Mouse (Mus musculus) gastrocnemius, adult 18-20 months (tissue): ENCODE data around the gene Sigmar1. TPM values are rescaled to one million over a fixed set of nuclear protein-coding genes. Genes with fewer than 3 reads are reported as not detected.
A peak's percentile ranks its signal among the peaks of the same experiment; 100 is the strongest.

Source experiments
- DNase-seq: peaks from one replicate; pipeline ENCODE4 v3.0.0; 2021; ENCODE audit warnings: low spot score
- total RNA-seq, 2 experiments: library from RNA; stranded (reverse); gene quantifications; 2 replicates each; pipeline ENCODE4 v1.2.3; 2021

Gene Sigmar1
- total RNA-seq, 2 experiments from 2014 or later = 8.4 to 9.4 TPM

GRCm38 (mm10) chr4:41757321-41757720 is 1.4 kb upstream of the Sigmar1 start:
- no peak for DNase-seq

- DNase-seq = no peak
Observed at GRCm38 (mm10) chr4:41756440-41756839, 483 bp upstream of the Sigmar1 start.

- peak; percentile 75 for DNase-seq
Observed at GRCm38 (mm10) chr4:41754797-41755337, 1.1 kb downstream of the Sigmar1 start, which contains the start of gene Galt. Galt (plus strand) TSS chr4:41755228.

GRCm38 (mm10) chr4:41745021-41745420 is 10.9 kb downstream of the Sigmar1 start:
- DNase-seq = no peak

GRCm38 (mm10) chr4:41744131-41744530 is 11.8 kb downstream of the Sigmar1 start:
- no peak for DNase-seq

- peak; percentile 94 for DNase-seq
Observed at GRCm38 (mm10) chr4:41741158-41741560, 14.8 kb downstream of the Sigmar1 start.

- peak; percentile 50 for DNase-seq
Observed at GRCm38 (mm10) chr4:41740380-41741157, 15.4 kb downstream of the Sigmar1 start.

GRCm38 (mm10) chr4:41739260-41739659 is 16.7 kb downstream of the Sigmar1 start:
- no peak for DNase-seq

- DNase-seq = no peak
Observed at GRCm38 (mm10) chr4:41738256-41738603, 17.7 kb downstream of the Sigmar1 start.

GRCm38 (mm10) chr4:41737602-41738255 is 18.2 kb downstream of the Sigmar1 start:
- peak; percentile 75 for DNase-seq

- DNase-seq = no peak
Observed at GRCm38 (mm10) chr4:41731052-41731765, 24.7 kb downstream of the Sigmar1 start, which contains the start of gene Arid3c. Arid3c (minus strand) TSS chr4:41731142.

- DNase-seq = no peak
Observed at GRCm38 (mm10) chr4:41726826-41727621, 28.9 kb downstream of the Sigmar1 start.

GRCm38 (mm10) chr4:41722918-41723351 is 33.0 kb downstream of the Sigmar1 start, which contains the start of gene Dctn3:
Dctn3 (minus strand) TSS chr4:41723170.
- DNase-seq = peak; percentile 91

GRCm38 (mm10) chr4:41716834-41717233 is 39.1 kb downstream of the Sigmar1 start:
- DNase-seq = no peak

- no peak for DNase-seq
Observed at GRCm38 (mm10) chr4:41715596-41715995, 40.4 kb downstream of the Sigmar1 start.

- no peak for DNase-seq
Observed at GRCm38 (mm10) chr4:41715082-41715481, 40.9 kb downstream of the Sigmar1 start.

- DNase-seq = peak; percentile 73
Observed at GRCm38 (mm10) chr4:41714276-41714675, 41.7 kb downstream of the Sigmar1 start.

GRCm38 (mm10) chr4:41713197-41714067 is 42.5 kb downstream of the Sigmar1 start, which contains the start of gene Rpp25l:
Rpp25l (minus strand) TSS chr4:41713534.
- peak; percentile 78 for DNase-seq

GRCm38 (mm10) chr4:41712421-41713196 is 43.3 kb downstream of the Sigmar1 start:
- DNase-seq = peak; percentile 74
